Mouse (Mus musculus) ovary, postnatal 14 days (tissue): ENCODE results near the gene Itgb4.
A peak's percentile ranks its signal among the peaks of the same experiment; 100 is the strongest.

Experiments used
- DNase-seq: peaks from one replicate; pipeline ENCODE4 v3.0.0; 2022; ENCODE audit warnings: low spot score

Itgb4 gene

GRCm38 (mm10) chr11:115974309-115975082 lies at the start of gene Itgb4:
Itgb4 (plus strand) TSS chr11:115974709.
- DNase-seq, result peak; percentile 38

GRCm38 (mm10) chr11:115929031-115929430 lies 45.5 kb upstream of the Itgb4 start:
- no peak for DNase-seq

GRCm38 (mm10) chr11:115929818-115930217 lies 44.7 kb upstream of the Itgb4 start:
- no peak for DNase-seq

- no peak for DNase-seq
Observed at GRCm38 (mm10) chr11:115931235-115931634, 43.3 kb upstream of the Itgb4 start.

- peak; percentile 96 for DNase-seq
Observed at GRCm38 (mm10) chr11:115933108-115933746, 41.3 kb upstream of the Itgb4 start, which contains the start of the genes Sap30bp and Recql5. Sap30bp (plus strand) TSS chr11:115933282. Recql5 (minus strand) TSS chr11:115933477.

GRCm38 (mm10) chr11:115933747-115934110 lies 40.8 kb upstream of the Itgb4 start:
- DNase-seq, result no peak

- peak; percentile 59 for DNase-seq
Observed at GRCm38 (mm10) chr11:115939690-115940329, 34.7 kb upstream of the Itgb4 start.

- DNase-seq, result no peak
Observed at GRCm38 (mm10) chr11:115941980-115942379, 32.5 kb upstream of the Itgb4 start.

- DNase-seq, result no peak
Observed at GRCm38 (mm10) chr11:115945247-115945646, 29.3 kb upstream of the Itgb4 start.

- DNase-seq, result no peak
Observed at GRCm38 (mm10) chr11:115946221-115946828, 28.2 kb upstream of the Itgb4 start.

GRCm38 (mm10) chr11:115948316-115948715 lies 26.2 kb upstream of the Itgb4 start:
- no peak for DNase-seq

GRCm38 (mm10) chr11:115950719-115951118 lies 23.8 kb upstream of the Itgb4 start:
- no peak for DNase-seq

GRCm38 (mm10) chr11:115954712-115955111 lies 19.8 kb upstream of the Itgb4 start:
- DNase-seq, result no peak

GRCm38 (mm10) chr11:115955195-115955858 lies 19.2 kb upstream of the Itgb4 start:
- no peak for DNase-seq

- no peak for DNase-seq
Observed at GRCm38 (mm10) chr11:115956453-115956852, 18.1 kb upstream of the Itgb4 start.

- no peak for DNase-seq
Observed at GRCm38 (mm10) chr11:115957971-115958370, 16.5 kb upstream of the Itgb4 start.

GRCm38 (mm10) chr11:115959018-115959417 lies 15.5 kb upstream of the Itgb4 start:
- DNase-seq, result no peak

GRCm38 (mm10) chr11:115962651-115963412 lies 11.7 kb upstream of the Itgb4 start:
- no peak for DNase-seq

GRCm38 (mm10) chr11:115964977-115965604 lies 9.4 kb upstream of the Itgb4 start:
- DNase-seq, result peak; percentile 49

- no peak for DNase-seq
Observed at GRCm38 (mm10) chr11:115968731-115969405, 5.6 kb upstream of the Itgb4 start.
